Mouse (Mus musculus) embryo, embryonic 9.5 days (tissue): ENCODE measurements at regions not wholly inside any gene's neighbourhood (a gene's known extent, or its start where the extent isn't known, plus 50 kb on each side); places are given as distances from the start of the nearest gene placed in this dataset.
"Not testable (repeated sequence)": the region's sequence is repeated elsewhere in the genome, so short reads cannot be mapped to it uniquely, and the experiment has no call there.

Experiments used
- DNase-seq: peaks from one replicate; pipeline ENCODE4 v3.0.0-alpha.2; 2017; ENCODE audit errors: extremely low spot score

GRCm38 (mm10) chr2:116526203-116526602 lies 352.3 kb upstream of the Tmco5 start:
- DNase-seq: not testable (repeated sequence)

- DNase-seq: no peak
These were observed 342.0 kb upstream of the Tmco5 start for GRCm38 (mm10) chr2:116536453-116536852.

DNA sequence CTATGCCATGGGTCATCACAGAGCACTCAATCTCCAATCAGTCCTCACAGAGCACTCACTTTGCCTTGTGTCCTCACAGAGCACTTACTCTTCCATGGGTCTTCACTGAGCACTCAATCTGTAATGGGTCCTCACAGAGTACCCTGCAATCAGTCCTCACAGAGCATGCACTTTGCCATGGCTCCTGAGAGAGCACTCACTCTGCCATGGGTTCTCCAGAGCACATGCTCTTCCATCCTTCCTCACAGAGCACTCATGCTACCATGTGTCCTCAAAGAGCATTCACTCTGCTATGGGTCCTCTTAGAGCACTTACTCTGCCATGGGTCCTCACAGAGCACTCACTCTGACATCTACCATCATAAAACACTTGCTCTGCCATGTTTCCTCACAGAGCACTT lies 319.1 kb upstream of the Tmco5 start:
- no peak for DNase-seq

- no peak for DNase-seq
These were observed 294.5 kb upstream of the Tmco5 start for GRCm38 (mm10) chr2:116583989-116584388.

DNA sequence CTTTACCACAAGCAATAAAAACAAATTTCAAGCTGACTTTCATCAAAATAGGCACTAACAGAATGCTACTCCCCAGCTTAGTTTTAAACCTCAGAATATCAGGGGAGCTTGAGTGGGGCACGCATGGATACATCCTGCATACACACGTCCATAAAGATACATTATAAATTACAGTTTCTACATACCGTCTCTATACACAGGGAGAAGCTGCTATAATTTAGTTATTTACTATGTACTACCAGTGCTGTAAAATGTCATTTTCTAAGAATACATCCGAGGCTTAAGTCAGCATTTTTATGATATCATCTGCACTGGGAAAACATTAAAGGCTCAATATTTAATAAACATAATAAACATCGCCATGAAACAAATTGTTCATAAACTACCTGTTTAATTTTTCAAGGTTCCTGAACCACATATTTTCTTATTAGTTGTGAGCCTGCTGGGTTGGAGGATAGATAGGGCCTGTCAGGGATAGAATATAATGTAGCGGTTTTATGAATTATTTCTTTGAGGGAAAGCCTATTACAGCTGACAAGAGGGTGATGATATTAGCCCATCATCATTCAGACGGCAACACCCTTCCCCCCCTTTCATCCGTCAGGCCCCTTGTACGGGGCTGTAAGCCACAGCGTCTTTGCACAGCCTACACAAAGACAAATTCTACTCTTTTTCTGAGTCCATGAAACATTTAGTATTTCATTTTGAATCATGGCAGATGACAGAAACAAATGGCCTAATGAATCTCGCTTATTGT lies 292.1 kb upstream of the Tmco5 start:
- no peak for DNase-seq

DNA sequence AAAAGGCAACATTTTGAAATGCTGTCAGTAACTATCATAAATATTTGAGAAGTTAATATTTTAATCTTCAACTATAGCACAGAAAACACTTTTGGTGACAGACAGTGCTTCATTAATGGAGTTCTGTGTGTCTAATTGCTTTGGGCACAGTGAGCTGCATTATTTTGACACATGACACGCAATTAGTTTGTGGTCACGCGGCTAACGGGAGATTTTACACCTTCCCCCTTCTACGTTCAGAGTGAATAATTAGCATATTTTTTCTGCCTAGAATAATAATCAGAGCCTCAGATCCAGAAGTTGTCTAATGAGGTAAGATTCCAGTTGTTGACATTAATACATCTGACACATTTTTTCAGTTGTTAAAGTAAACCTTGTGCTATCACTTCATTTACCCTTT lies 272.6 kb upstream of the Tmco5 start:
- DNase-seq: no peak

- DNase-seq: no peak
These were observed 238.6 kb upstream of the Tmco5 start for GRCm38 (mm10) chr2:116639935-116640334.

DNA sequence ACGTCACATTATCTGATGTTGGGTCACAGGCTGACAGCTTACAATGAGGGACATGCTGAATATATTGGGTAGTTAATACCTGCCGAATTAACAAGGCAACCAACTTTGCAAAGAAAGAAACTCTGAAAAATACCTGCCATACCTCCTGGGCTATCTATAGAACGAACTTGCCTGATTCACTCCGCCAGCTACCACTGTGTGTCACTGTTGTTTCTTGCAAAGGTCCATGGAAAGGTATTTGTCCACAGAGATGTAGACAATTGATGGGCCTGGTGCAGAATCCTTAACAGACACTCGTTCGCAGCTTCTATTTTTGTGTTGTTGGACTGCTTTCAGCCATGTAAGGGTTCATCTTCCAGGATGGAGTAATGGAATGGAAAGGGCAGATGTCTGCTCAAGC lies 226.4 kb upstream of the Tmco5 start:
- peak; percentile 7 for DNase-seq

- no peak for DNase-seq
These were observed 192.7 kb upstream of the Tmco5 start for GRCm38 (mm10) chr2:116685756-116686155.

- no peak for DNase-seq
These were observed 180.9 kb upstream of the Tmco5 start for GRCm38 (mm10) chr2:116697542-116697941.

- no peak for DNase-seq
These were observed 173.8 kb upstream of the Tmco5 start for GRCm38 (mm10) chr2:116704705-116705104.

GRCm38 (mm10) chr2:116709608-116710007 lies 168.9 kb upstream of the Tmco5 start:
- no peak for DNase-seq

DNA sequence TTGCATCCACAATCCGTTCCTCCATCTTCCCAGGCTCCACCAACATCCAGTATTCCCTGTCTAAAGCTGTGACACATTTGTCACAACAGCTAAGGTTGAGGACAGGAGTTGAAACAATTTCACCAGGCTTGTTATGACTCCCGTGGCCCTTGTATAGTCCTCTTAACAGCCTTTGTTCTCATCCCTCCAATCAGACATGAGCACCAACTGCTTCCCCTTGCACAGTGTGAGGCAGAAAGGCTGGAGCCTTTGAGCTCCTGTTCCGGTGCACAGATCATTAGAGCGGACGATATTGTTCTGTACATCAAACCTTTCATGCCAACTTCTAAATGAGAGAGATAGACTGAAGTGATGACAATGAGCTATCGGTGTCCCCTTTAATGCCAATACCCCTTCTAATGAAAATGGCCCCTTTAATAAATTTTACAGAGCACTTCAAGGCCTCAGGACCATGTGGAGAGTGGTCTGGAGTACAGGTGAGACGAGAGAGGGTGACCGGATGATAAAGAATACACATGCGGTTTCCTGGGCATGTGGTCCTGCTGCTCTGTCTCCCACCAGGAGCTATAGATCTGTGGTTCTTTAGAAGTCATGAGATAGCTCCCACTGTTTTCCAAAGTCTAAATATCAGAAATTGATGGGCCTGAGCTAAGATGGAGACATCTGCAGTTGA lies 161.8 kb upstream of the Tmco5 start:
- no peak for DNase-seq

GRCm38 (mm10) chr2:116718637-116719036 lies 159.9 kb upstream of the Tmco5 start:
- no peak for DNase-seq

- no peak for DNase-seq
These were observed 150.9 kb upstream of the Tmco5 start for GRCm38 (mm10) chr2:116727591-116727990.

DNA sequence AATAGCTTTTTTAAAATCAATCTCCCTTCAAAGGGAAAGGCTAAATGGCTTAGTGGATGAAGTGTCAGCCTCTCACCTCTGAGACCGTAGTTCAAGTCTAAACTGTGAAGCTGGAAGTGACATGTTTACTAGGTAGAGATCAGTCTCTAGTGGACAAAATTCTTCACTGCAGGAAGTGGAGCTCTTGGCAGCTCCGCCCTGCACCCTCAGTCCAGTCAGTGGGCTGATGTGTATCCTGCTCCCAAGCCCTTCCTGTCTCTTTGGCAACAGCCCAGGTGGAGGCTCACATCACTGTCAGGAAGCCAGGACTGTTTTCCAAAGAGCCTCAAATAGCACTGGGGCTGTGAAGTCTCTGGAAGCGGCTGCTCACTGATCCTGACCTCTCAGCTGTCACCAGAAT lies 142.8 kb upstream of the Tmco5 start:
- DNase-seq: peak; percentile 23

- DNase-seq: no peak
These were observed 109.9 kb upstream of the Tmco5 start for GRCm38 (mm10) chr2:116768459-116769047.

DNA sequence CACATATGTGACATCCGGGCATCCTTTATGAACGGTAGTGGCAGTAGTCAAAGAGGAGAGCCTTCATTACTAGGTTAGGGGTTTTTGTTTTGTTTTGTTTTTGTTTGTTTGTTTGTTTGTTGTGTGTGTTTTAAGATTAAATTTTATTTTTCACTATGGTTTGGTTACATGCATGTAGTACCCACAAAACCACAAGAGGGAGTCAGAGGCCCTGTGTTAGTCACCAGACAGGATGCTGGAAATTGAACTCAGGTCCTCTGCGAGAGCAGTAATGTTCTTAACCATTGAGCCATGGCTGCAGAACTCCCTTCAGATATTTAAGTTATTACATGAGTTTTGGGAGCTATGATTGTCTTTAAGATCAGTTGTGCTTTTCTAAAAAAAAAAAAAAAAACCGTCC lies 109.3 kb upstream of the Tmco5 start:
- no peak for DNase-seq

GRCm38 (mm10) chr2:116772569-116772968 lies 105.9 kb upstream of the Tmco5 start:
- DNase-seq: no peak

- DNase-seq: no peak
These were observed 78.3 kb upstream of the Tmco5 start for GRCm38 (mm10) chr2:116800141-116800540.

DNA sequence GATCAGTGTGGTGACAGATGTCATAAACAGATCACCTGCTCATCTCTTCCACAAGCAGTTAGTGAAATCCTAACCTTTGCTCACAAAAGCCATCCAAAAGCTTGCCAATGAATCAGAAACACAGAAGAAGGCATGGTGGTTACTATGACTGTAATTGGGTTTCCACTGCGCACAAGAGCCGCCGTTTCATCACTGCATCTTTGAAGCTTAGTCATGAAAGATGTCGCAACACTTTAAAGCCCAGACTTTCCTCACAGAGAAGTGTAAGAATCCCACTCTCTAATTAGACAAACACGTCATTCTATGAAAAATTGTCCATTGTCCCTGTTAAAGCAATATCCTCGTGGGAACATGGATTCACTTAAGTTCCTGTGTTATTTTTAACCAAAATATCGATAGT lies 76.9 kb upstream of the Tmco5 start:
- DNase-seq: no peak

- DNase-seq: no peak
These were observed 71.3 kb upstream of the Tmco5 start for GRCm38 (mm10) chr2:116807207-116807606.

GRCm38 (mm10) chr2:116807636-116808035 lies 70.9 kb upstream of the Tmco5 start:
- no peak for DNase-seq
